In the genomic region with DNA sequence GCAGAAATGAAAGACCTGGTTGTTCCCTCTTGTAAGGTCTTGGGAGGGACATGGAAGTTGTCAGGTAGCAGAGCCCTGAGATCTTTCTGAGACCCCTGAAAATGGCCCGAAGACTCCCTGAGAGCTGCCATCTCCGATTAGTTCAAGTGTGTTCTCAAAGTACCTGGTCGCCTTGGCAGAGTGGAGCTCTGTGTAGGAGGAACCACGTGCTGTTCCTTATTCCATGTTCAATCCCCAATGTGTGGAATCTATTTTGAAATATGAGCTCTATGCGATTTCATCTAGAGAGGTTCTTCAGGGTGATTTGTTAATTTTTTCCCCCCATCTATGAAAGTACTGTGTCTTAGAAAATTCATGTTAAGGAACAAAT, we compare ENCODE assay signal across 14 mouse cellular contexts.
"Had no signal": no experiment of that assay in that cellular context is flagged by ENCODE, and none has a peak within 500 bp of the region (broad histone marks: within the 10 kb centered on the region; RNA-seq: fewer than 3 reads in every experiment).

No protein-coding gene starts in this region.

- H3K4me2 ChIP-seq: limb, embryonic 13.5 days; liver, embryonic 15.5 days; lung, embryonic 14.5 days; midbrain, embryonic 12.5 days; neural tube, embryonic 13.5 days had no signal

- H3K9ac ChIP-seq: limb, embryonic 13.5 days; liver, embryonic 15.5 days; lung, embryonic 14.5 days; midbrain, embryonic 12.5 days; neural tube, embryonic 13.5 days had no signal

- ATAC-seq: intestine, postnatal 0 days; midbrain, embryonic 16.5 days had no signal

- H3K36me3 ChIP-seq: liver, embryonic 15.5 days; midbrain, embryonic 12.5 days; neural tube, embryonic 13.5 days had no signal

- H3K4me3 ChIP-seq: limb, embryonic 13.5 days; liver, embryonic 15.5 days; midbrain, embryonic 12.5 days; neural tube, embryonic 13.5 days had no signal

- H3K27me3 ChIP-seq: limb, embryonic 13.5 days; liver, embryonic 15.5 days; midbrain, embryonic 12.5 days; neural tube, embryonic 13.5 days had no signal

- H3K9me3 ChIP-seq: limb, embryonic 13.5 days; liver, embryonic 15.5 days; midbrain, embryonic 12.5 days; neural tube, embryonic 13.5 days had no signal

- DNase-seq: kidney, adult 8-10 months; kidney, postnatal 25 days; layer of hippocampus, adult 9-11 months; retina, postnatal 1 day; right cerebral cortex, postnatal 4 days; spleen, adult 18-20 months; thymus, adult 18-20 months had no signal

- H3K27ac ChIP-seq: limb, embryonic 13.5 days; liver, embryonic 15.5 days; midbrain, embryonic 12.5 days; neural tube, embryonic 13.5 days had no signal
